Mouse (Mus musculus): Measurements from ENCODE around the gene Pea15a.

Gene Pea15a

DNA sequence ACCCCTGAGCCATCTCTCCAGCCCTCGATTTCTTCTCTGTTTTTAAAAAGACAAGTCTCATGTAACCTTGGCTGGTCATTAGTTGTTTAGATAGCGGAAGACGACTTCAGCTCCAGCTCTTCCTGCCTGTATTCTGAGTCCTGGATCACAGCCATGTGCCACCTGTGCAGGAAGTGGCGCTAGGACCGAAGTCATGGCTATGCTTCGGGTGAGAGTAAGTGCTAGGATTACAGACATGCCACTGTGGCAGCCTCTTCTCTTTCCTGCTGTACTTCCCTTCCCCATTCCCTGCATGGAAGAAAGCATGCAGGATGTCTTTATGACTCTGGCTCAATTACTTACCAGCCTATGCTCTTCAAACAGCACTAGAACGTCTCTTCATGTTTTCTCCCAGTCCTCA is 27.5 kb downstream of the Pea15a start:
- no peak for DNase-seq (ENCODE audit: low read depth)

DNA sequence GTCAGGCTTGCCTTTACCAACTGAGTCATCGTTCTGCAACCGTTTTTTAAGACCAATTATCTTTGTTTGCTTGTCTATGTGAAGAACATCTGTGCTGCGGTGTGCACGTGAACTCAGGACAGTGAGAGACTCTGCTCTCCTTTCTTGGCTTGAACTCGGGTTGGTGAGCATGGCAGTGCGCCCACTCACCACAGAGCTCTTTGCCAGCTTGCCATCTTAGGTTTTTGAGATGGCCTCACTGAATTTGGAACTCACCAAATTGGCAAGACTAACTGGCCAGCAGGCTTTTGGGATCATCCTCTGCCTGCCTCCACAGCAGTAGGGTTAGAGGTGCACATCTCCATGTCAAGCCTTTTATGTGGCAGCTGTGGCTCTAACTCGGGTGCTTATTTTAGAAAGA is 28.8 kb downstream of the Pea15a start:
- DNase-seq (ENCODE audit: low read depth) = no peak

DNA sequence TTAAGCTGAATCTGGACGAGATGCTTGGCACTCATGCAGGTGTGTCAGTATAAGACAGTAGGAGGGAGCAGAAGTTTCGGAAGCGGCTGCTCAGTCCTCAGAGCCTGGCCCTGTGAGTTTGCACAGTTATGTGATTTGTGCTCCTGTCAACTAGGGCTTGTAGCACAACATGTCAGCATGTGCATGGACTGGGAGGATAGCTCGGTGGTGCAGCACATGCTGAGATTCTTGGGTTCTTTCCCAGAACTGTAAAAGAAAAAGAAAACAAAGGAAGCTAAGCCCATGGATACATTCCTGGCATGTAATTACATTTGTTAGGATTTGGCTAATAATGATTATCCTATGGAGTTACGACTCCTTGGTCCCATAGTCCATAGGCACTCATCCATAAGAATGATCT is 33.4 kb downstream of the Pea15a start:
- DNase-seq (ENCODE audit: low read depth) = no peak

DNA sequence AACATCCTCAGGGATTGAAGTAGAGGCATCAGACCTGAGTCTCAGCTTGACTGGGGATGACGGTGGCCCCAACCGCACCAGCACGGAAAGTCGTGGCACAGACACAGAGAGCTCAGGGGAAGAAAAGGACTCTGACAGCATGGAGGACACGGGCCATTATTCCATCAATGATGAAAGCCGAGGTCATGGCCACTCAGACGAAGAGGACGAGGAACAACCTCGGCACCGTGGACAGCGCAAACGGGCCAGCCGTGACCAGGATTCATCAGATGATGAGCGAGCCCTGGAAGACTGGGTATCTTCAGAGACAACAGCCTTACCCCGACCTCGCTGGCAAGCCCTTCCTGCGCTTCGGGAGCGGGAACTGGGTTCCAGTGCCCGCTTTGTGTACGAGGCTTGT is 34.2 kb downstream of the Pea15a start:
- DNase-seq (ENCODE audit: low read depth) = no peak

DNA sequence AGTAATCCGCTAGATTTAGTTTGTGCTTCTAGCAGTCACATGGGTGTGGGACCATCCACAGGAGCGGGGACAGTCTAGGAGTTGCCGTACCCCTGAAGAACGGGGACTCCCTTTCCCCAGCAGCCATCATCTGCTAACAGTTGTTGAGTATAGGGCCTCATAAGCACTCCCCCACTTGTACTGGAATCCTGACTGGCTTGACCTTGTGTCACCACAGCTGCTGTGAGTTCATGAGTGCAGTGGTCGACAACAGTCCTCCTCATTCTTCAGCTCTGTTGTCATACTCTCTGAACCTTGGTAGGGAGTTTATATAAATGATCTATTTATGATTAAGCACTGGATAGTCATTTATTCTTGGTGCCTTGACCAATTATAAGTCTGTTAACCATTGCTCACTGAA is 36.8 kb downstream of the Pea15a start:
- no peak for DNase-seq (ENCODE audit: low read depth)

DNA sequence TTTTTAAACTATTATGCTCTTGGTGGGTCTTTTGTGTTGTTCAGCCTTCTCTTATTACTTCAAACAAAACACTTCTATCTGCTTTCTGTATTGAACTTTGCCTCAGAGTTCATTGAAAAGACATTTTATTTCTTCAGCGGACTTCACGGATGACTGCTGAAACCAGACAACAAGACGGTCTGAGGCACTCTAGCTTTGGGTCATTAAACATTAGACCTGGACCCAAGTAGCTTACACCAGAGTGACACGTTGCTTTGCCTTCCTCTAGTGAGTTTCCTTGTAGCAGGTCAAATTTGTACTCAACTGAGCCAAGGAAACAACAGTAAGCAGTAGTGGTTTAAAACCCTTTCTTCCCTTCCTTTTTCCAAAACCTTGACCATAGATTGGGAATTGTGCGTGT is 38.7 kb downstream of the Pea15a start:
- no peak for DNase-seq (ENCODE audit: low read depth)

DNA sequence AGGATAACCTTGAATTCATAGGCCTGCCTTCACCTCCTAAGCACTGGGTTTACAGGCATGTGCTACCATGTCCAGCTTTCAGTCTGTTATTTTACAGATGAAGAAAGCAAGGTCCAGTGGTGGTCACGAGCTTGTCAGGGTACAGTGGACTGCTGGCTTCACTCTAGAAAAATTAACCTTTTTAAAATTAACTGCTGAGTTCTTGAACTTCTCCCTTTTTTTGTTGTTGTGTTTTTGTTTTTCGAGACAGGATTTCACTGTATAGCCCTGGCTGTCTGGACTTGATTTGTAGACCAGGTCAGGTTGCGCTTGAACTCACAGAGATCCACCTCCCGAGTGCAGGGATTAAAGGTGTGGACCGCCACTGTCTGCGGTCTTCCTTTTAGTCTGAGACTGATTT is 43.6 kb downstream of the Pea15a start:
- DNase-seq (ENCODE audit: low read depth) = no peak

DNA sequence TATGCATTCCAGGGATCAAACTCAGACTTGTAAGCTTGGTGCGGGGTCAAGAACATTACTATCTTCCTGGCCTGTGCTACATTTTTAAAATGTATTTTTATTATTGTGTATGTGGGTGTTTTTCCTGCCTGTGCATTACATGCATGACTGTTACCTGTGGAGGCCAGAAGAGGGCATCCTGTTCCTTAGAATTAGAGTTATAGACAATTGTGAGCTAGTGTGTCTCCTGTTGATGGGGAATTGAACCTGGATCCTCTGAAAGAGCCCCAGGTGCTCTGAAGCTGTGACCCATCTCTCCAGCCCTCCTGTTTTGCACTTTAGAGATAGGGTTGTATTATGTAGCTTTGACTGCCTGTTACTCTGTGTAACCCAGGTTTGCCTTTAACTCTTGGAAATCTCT is 44.6 kb downstream of the Pea15a start:
- peak; percentile 64 for DNase-seq (ENCODE audit: low read depth)

DNA sequence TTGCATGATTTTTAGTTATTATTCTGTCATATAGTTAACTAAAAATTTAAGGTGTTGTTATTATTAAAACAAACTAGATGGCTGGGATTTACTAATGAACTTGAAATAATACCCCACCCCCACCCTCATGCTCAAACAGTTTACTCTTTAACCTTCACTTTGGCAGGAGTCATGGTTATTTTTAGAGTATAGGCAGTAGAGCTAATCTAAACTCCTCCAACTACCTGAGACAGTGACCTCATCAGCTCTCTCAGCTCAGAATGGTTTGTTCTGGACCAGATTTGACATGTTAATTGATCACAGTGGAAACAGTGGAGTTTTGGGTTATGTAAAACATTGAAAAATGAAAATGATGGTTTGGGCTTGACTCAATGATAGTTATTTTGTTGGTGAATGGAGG is 46.1 kb downstream of the Pea15a start:
- no peak for DNase-seq (ENCODE audit: low read depth)

DNA sequence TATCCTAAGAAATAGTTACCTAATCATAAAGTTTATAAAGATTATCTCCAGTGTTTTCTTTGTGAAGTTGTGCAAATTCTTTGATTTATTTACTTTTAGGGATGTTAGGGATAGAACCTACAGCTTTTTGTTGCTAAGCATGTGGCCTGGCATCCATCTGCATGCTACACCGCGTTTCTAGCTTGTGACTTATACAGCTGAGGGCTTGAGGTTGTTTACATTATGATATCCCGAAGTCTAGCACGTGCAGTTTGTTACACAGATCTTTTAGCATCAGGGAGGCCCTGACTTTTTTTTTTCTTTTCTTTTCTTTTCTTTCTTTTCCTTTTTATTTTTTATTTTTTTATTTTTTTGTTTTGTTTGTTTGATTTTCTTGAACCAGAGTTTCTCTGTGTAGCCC is 46.6 kb downstream of the Pea15a start:
- no peak for DNase-seq (ENCODE audit: low read depth)

DNA sequence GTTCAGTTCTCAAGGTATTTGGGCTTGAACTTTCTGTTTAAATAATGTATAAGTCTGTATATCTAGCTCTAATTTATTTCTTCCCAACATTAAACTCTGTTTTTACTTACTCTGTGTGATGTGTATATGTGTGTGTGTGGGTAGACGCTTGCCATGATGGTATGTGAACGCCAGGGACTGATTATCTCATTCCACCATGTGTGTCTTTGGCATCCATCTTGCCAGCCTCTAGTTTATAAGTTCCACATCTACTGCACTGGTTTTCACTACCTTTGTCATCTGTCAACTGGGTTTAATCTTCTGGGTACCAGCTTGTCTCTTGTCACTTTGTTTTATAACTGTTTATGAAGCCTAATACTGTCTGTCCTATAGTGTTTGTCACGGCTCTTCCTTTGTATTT is 51.1 kb downstream of the Pea15a start:
- no peak for DNase-seq (ENCODE audit: low read depth)

DNA sequence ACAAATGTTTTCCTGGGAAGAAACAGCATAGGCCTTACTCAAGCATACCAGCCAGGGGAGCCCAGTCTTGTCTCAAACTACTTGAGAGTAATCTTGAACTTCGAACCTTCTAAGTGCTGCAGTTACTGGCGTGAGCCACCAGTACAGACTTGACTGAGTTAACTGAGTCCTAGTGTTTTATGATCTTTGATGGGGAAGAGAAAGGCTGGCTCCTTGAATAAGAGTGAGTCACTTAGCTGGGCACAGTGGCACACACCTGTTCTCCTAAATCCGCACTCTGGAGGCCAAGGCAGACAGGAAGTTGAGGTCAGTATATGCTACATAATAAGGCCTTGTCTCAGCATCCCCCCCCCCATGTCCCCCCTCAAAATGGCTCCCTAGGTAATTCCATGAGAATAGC is 52.1 kb downstream of the Pea15a start:
- no peak for DNase-seq (ENCODE audit: low read depth)

DNA sequence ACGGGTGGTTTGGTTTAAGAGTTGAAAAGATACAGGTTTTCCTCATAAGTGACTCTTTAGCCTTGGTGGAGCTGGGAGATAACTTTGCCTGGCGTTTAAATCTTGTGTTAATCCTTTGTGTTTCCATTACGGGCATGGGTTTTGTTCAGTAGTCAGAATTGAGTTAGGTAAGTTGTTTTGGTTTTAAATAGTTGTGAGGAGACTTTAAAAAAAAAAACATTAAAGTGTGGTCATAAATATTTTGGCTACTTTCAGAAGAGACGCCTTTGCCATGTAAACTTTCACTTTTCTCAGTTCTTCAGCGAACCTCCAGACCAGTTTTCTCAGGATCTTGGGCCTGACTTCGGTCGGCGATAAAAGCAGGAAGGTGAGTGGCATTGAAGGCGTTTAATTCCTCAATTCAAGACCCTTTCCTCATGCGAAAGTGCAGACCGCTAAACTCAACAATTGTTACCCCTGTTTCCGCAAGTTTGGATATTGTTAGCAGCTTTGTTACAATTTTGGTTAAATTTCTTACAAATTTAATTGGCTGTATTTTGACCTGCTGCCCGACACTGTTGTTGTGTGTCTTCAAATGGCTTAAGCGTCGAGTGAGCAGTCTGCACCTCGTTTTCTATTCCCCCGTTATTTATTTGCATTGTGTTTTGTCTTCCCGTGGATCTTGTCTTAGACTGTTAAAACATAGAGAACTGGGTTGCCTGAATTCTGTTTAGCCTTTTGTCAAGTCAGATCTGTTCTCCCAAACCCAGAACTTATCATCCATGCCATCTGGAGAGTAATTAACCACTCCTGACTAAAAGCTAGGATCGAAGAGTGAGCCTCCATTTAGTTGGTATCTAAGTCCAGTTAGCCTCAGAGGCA is 57.4 kb downstream of the Pea15a start:
- no peak for DNase-seq (ENCODE audit: low read depth)

DNA sequence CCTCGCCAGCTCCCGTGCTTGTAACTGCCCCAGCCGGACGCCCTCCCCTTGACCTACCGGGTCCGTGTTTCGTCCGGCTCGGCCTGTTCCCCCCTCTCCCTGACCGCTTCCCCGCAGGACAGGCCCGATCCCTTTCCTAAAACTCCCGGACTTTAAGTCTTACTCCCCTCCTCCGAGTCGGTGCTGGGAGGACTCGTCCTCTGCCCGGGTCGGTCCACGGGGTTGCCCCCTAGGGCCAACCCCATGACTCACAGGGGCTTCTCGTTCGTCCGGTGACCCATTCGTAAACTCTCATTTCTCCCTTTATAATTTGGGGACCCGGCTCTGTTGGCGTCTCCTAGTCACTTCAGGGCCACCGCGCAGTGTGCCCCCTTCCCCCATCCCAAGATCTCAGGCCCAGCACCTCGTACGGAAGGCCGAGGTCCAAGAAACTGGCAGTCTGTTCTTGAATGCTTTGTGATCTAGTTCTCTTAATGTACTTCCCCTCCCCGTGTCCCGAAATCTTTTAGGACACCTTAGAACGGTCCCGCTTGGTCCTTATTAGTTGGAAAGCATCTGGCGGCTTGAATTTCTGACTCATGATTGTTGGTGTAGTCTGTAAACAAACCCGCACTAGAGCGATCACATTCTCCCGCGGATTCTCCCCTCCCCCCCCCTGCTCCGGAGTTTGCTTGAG is 58.2 kb downstream of the Pea15a start:
- peak; percentile 77 for DNase-seq (ENCODE audit: low read depth)

DNA sequence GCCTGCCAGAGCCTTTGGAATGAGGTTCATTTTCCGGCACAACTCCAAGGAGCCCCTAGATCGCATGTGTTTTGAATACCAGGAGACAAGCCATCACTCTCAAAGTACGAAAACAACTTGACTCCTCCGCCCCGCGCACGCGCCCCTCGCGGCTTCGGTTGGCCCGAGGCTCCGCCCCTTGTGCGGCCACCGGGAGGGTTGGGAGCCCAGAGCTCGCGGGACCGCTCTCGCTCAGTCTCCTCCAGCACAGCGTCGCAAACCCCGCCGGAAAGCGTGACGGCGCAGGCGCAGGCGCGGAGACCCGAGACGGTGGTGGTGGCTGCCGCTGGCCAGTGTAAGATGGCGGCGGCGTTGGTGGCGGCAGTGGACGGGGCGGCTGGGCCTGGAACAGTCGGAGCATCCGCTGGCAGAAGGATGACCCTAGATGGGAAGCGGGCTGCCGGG is 58.7 kb downstream of the Pea15a start, which contains the start of gene Dcaf8:
Gene Dcaf8 (plus strand): TSS at position 250 of the 444 bp plus-strand sequence.
- DNase-seq (ENCODE audit: low read depth) = peak; percentile 98

Data from induced T-regulatory cell, adult 2 months (primary cell).